In the genomic region with DNA sequence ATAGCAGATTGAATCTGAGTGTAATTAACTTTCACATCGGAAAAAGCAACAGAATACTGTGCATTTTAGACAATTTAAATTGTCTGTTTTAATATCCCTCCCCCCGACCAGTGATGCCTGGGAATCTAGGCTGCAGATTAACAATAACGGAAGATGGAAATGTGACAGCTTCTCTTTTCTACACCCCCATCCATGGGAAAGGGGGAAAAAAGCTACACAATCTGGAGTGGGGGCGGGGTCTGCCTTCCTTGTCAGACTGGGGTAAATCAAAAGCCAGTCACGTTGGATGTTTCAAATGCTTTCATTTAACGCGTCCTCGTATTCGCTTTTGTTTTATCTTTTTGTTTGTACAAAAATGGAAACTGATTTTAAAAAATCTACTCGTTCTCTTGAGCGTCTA, we compare ENCODE assay signal across 8 mouse cellular contexts. TPM values are rescaled to one million over a fixed set of nuclear protein-coding genes. Genes with fewer than 3 reads are reported as not detected.
DNase-seq lines count a peak whose midpoint lies in the region; ATAC-seq and TF ChIP-seq lines count a peak whose summit lies in the region.

No protein-coding gene starts in this region.

- TF ChIP-seq CTCF in liver, postnatal 0 days (IDR thresholded peaks at IDR 0.05; ENCODE audit: low read depth), result no peak

- peaks cover 24% of the 10 kb centered on the region for H3K4me1 ChIP-seq in forebrain, embryonic 10.5 days
- H3K4me1 ChIP-seq in kidney, embryonic 14.5 days (ENCODE audit: control insufficient read depth, insufficient read depth, low read length), result no peaks in the 10 kb centered on the region
- peaks cover 6% of the 10 kb centered on the region for H3K4me1 ChIP-seq in liver, postnatal 0 days (ENCODE audit: insufficient read depth)

- no peaks in the 10 kb centered on the region for H3K9me3 ChIP-seq in forebrain, embryonic 10.5 days
- H3K9me3 ChIP-seq in kidney, embryonic 14.5 days (ENCODE audit: control insufficient read depth, low read length), result no peaks in the 10 kb centered on the region
- H3K9me3 ChIP-seq in liver, postnatal 0 days (ENCODE audit: low read length), result no peaks in the 10 kb centered on the region

- H3K36me3 ChIP-seq in forebrain, embryonic 10.5 days (replicated peaks), result no peaks in the 10 kb centered on the region
- H3K36me3 ChIP-seq in kidney, embryonic 14.5 days (ENCODE audit: control insufficient read depth, insufficient read depth, low read length), result no peaks in the 10 kb centered on the region
- H3K36me3 ChIP-seq in liver, postnatal 0 days (replicated peaks; ENCODE audit: insufficient read depth, low read length), result no peaks in the 10 kb centered on the region

- peak overlapping the region; percentile 92 for H3K4me3 ChIP-seq in forebrain, embryonic 10.5 days
- H3K4me3 ChIP-seq in kidney, embryonic 14.5 days (ENCODE audit: low read length), result peak overlapping the region; percentile 90
- H3K4me3 ChIP-seq in liver, postnatal 0 days (ENCODE audit: low read depth, low read length), result no peak overlapping the region

- peak overlapping the region; percentile 95 for H3K4me2 ChIP-seq in kidney, embryonic 14.5 days (replicated peaks; ENCODE audit: low read depth, low read length)
- H3K4me2 ChIP-seq in liver, postnatal 0 days (ENCODE audit: low read depth, low read length), result peak overlapping the region; percentile 98; the same call in 1 of the 2 replicates

- DNase-seq in cerebellum, adult 11 months, result peak; percentile 4
- DNase-seq in adrenal gland, postnatal 14 days, result peak; percentile 22
- peak; percentile 40 for DNase-seq in forebrain, embryonic 10.5 days (ENCODE audit: extremely low spot score, low spot score)
- DNase-seq in liver, postnatal 0 days, result no peak
- DNase-seq in right cerebral cortex, postnatal 10 days (ENCODE audit: low spot score in 2 of 2), result peak; percentile 63 to 73
- no peak for DNase-seq in thymus, postnatal 10 days (ENCODE audit: low spot score in 2 of 2)

- no peak for TF ChIP-seq EP300 in liver, postnatal 0 days (IDR thresholded peaks at IDR 0.05; ENCODE audit: low read depth)

- peaks cover 17% of the 10 kb centered on the region for H3K27me3 ChIP-seq in forebrain, embryonic 10.5 days (ENCODE audit: poor library complexity, severe bottlenecking)
- H3K27me3 ChIP-seq in kidney, embryonic 14.5 days (ENCODE audit: control insufficient read depth, insufficient read depth, low read length), result peaks cover 3% of the 10 kb centered on the region; the same call in 1 of the 2 replicates
- peaks cover 40% of the 10 kb centered on the region for H3K27me3 ChIP-seq in liver, postnatal 0 days (ENCODE audit: insufficient read depth, low read length)

- ATAC-seq in cerebellum, adult (ENCODE audit: insufficient number of reproducible peaks, low FRiP score, low TSS enrichment), result no peak
- no peak for ATAC-seq in kidney, embryonic 14.5 days (ENCODE audit: low FRiP score, low TSS enrichment)
- ATAC-seq in liver, postnatal 0 days, result no peak

- no peak overlapping the region for H3K9ac ChIP-seq in kidney, embryonic 14.5 days (ENCODE audit: low read depth, low read length)
- H3K9ac ChIP-seq in liver, postnatal 0 days (replicated peaks), result no peak overlapping the region

- peak overlapping the region; percentile 98 for H3K27ac ChIP-seq in forebrain, embryonic 10.5 days
- H3K27ac ChIP-seq in kidney, embryonic 14.5 days (ENCODE audit: low read depth, low read length), result no peak overlapping the region
- H3K27ac ChIP-seq in liver, postnatal 0 days (ENCODE audit: low read depth), result no peak overlapping the region

- WGBS in forebrain, embryonic 10.5 days, result 4% methylated on average over 11 of the region's 11 CpGs
- 5% methylated on average over 11 of the region's 11 CpGs for WGBS in kidney, embryonic 14.5 days
- WGBS in liver, postnatal 0 days (ENCODE audit: insufficient replicate concordance), result 11% methylated on average over 11 of the region's 11 CpGs

RNA-seq across cellular contexts. Expression of gene Zswim5, which starts 1.3 kb away (rescaled TPM):
- total RNA-seq in adrenal gland, postnatal 14 days (2021), result 3.1 and 3.5 TPM in 2 replicates
- polyA plus RNA-seq in forebrain, embryonic 10.5 days (2016; fragmentation: Nextera tagmentation; extraction: Ambion mirVana), result 5.5 and 5.7 TPM in 2 replicates
- polyA plus RNA-seq in kidney, embryonic 14.5 days (2014; fragmentation: Nextera tagmentation; extraction: Ambion mirVana), result 1.7 and 2.1 TPM in 2 replicates
- 0.06 TPM in 2 replicates for polyA plus RNA-seq in liver, postnatal 0 days (2015; fragmentation: Nextera tagmentation; extraction: Ambion mirVana)

RNA-seq across cellular contexts. Expression of gene Hpdl, which starts 57.0 kb away (rescaled TPM):
- 6.1 and 7.0 TPM in 2 replicates for total RNA-seq in adrenal gland, postnatal 14 days (2021)
- polyA plus RNA-seq in forebrain, embryonic 10.5 days (2016; fragmentation: Nextera tagmentation; extraction: Ambion mirVana), result 1.5 and 2.2 TPM in 2 replicates
- polyA plus RNA-seq in kidney, embryonic 14.5 days (2014; fragmentation: Nextera tagmentation; extraction: Ambion mirVana), result 1.1 and 1.4 TPM in 2 replicates
- 0.22 TPM in 1 of 2 replicates, not detected in the other for polyA plus RNA-seq in liver, postnatal 0 days (2015; fragmentation: Nextera tagmentation; extraction: Ambion mirVana)

Comparison
In these comparisons a context has a peak if more than half of its experiments do, and no peak if none do; other contexts are left out.
1. DNase-seq: peak in cerebellum, adult 11 months (single experiment), adrenal gland, postnatal 14 days (single experiment), forebrain, embryonic 10.5 days (single experiment) and right cerebral cortex, postnatal 10 days (2 of 2); none in liver, postnatal 0 days (single experiment) and thymus, postnatal 10 days (0 of 2).